Mouse (Mus musculus): Measurements from ENCODE around the gene Amigo2.
"Not testable (repeated sequence)": the region's sequence is repeated elsewhere in the genome, so short reads cannot be mapped to it uniquely, and the experiment has no call there.

Amigo2 gene

DNA sequence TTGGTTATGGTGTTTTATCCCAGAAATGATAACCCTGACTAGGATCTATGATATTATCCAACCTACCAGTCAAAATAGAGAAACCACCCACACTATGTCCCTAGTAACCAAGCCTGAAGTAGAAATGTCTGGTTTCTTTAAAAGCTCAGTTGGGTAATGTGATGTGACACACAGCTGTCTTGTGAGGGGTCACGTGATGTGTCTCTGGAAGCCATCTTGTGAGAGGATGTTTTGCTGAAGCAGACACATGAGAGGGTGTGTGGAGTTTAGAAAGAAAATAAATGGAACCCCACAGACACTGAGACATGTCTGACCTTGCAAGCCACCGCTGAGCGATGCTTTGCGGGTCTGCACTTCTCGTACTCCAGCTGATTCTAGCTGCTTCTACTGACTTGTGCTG, 30.2 kb downstream of the Amigo2 start:
- no peak for DNase-seq (ENCODE audit: low spot score in 2 of 2)

DNA sequence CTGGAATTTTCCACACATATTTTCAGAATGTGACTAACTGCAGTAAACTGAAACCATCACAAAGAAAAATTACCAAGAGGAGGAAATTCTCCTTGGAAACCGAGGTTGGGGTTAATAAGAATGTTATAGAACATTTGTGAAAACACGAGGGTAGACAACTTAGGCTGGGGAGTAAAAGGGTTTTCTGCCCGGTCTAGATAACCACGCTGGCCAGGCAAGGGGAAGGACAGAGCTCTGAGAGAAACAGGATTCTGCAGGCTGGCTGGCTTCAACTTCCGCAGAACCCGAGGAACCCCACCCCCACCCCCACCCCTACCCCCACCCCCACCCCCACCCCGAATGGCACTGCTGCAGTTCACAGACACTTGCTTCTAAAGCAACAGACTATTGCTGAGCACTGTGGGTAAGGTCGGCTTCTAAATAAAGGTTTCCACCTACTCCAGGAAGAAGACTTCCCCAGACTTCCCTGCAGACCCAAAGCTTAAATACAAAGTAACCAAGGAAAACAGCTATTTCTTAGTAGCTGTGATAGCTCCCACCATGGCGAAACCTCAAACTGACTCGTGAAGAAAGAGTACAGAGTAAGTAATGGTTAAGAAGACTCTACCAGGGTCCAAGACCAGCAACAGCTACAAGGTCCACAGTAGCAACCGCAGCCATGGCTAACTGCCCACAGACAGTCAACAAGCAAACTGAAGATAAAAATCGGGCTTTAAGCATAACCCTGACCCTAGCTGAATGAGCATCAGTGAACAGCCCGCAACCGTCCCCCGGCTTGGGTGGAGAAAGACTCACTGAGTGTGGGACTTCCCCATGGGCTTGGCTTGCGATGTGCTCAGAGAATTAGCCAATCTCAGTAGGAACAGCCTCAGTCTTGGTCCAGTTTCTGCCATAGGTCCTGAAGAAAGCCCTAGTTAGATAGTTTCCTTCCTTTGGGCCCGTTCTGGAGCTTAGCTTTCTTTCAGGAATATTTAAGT, 34.3 kb downstream of the Amigo2 start:
- no peak for DNase-seq (ENCODE audit: low spot score in 2 of 2)

DNA sequence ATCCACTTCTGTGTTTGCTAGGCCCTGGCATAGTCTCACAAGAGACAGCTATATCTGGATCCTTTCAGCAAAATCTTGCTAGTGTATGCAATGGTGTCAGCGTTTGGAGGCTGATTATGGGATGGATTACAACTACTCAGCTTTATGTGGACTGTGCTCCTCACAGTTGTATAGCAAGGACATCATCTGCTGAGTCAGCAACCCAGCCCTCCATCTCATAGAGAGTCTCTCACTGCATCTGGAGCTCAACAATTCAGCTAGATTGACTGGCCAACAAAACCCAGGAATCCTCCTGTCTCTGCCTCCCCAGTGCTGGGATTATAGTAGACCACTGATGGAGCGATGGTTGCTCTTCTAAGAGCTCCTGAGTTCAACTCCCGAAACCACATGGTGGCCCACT, 37.3 kb downstream of the Amigo2 start:
- not testable (repeated sequence) for DNase-seq (ENCODE audit: low spot score in 2 of 2)

DNA sequence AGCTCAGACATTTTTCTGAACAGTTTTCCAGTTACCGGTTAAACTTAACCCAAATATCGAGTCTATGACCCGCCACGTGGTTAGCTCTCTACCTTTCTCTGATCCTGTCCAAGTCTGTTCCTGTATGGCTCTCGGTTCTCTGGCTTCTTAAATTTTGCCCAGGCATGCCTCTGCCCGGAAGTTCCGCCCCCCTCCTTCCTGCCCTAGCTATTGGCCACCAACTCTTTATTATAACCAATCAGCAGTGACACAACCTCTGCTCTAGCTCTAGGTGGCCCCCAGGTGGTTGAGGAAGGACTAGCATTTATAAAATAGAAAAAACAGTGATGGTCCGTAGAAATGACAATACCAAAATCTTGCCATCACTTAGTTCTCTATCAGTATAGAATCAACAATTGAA, 40.6 kb downstream of the Amigo2 start:
- DNase-seq (ENCODE audit: low spot score in 2 of 2): no peak

DNA sequence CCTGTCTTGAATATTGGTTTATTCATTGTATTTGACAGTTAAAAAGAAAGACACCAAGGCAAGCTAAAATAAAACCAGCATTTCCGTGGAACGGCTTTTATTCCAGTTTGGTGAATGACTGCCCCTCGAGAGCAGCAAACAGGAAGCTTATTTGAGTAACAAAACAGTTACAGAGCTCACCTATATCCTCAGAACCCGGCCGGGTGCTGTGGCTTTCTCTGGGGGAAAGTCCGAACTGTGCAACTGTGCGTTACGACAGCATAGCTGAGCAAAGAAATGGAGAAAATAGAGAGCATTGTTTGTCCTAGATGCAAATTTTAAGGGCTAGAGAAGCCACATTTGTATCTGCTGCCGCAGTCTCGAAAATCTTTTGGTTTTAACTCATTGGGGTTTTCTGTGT, 41.3 kb downstream of the Amigo2 start:
- no peak for DNase-seq (ENCODE audit: low spot score in 2 of 2)

DNA sequence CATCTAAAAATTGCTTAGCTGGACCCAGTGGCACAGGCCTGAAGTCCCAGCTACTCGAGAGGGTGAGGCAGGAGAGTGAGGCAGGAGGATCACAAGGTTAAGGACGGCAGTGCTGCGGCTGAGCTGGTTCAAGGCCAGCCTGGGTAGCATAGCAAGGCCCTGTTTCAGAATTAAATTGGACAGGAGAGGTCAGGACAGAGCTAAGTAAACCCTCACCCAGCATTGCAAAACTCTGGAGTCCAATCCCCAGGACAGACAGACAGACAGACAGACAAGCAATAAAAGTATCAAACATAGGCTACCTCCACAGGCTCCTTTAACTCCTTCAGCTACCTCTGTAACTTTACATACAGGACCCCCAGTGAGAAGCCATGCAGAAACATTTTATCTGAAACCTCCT, 42.2 kb downstream of the Amigo2 start:
- DNase-seq (ENCODE audit: low spot score in 2 of 2): no peak

DNA sequence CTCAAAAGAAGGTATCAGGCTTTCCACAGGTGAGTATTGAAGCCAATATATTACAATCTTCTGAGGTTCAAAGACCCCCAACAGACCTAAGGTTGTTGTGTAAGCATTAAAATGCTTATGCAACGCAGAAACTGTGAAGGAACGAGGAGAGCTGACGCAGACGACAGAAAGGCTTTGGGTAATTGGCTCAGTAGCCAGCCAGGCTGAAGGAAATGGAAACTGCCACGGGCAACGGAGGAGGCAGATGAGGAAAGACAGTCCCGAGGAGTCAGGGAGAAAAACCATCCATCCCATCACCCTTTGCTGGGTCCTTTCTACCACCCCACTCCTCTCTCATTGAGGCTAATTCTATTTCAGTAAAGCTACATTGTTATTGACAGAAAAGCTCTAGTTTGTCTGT, 50.4 kb downstream of the Amigo2 start:
- DNase-seq (ENCODE audit: low spot score in 2 of 2): no peak

DNA sequence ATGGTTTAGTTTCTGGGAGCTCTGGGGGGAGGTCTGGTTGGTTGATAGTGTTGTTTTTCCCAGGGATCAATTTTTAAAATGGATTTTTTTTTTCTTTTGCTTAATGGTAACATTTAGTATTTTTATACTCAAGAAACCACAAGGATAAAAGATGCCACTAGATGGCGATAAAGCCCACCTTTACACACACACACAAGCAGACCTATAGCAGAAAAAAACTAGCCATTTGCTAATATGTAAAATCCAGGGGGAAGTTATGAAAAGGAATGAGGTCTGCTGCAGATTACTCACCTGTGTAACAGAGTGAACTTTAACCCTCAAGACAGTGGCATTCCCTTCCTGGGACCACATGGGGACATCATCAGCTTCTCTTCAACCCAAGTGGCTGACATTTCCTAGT, 51.5 kb downstream of the Amigo2 start:
- DNase-seq (ENCODE audit: low spot score in 2 of 2): no peak

Data from urinary bladder, adult 18-20 months (tissue).